Mouse (Mus musculus) thymus, adult 2 months (tissue): ENCODE measurements around the gene 1700067P10Rik.

ENCODE experiments used
- CTCF ChIP-seq: fragments of 200-500 bp; IDR thresholded peaks from 2 replicates; pipeline ENCODE4 v1.5.1; 2012; ENCODE audit warnings: mild to moderate bottlenecking, control low read depth, low read length, moderate library complexity, borderline replicate concordance; ENCODE audit not compliant: control insufficient read depth, poor library complexity, insufficient read depth; ENCODE audit errors: extremely low read depth
- POLR2A ChIP-seq: fragments of 200-500 bp; IDR thresholded peaks from 2 replicates; pipeline ENCODE4 v1.6.1; 2012; ENCODE audit warnings: mild to moderate bottlenecking, low read length, control low read depth, moderate library complexity; ENCODE audit not compliant: control insufficient read depth, poor library complexity, insufficient read depth; ENCODE audit errors: extremely low read depth

DNA sequence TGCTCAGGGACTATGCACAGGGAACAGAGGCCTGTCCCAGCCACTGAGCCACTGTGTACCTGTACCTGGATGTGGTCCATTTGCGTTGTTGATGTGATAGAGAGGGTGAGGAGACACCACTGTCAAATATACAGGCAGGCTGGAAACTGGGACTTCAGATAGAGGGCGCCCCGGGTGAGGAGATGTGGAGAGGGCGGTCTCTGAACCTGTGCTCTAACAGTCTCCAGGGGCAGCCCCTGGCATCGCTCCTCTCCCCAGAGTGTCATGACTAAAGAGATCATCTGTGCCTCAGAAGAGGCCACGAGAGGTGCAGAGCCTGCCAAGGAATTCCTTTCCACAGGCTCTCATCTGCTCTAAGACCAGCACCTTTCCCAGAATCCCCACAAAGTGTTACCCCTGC lies 18.7 kb downstream of the 1700067P10Rik start:
- TF ChIP-seq POLR2A (no peak), CTCF (no peak)
